Mouse (Mus musculus) kidney, embryonic 14.5 days (tissue): ENCODE measurements around the gene Olfr31. TPM values are rescaled to one million over a fixed set of nuclear protein-coding genes. Genes with fewer than 3 reads are reported as not detected.

Source experiments
- ATAC-seq: fragments of 200-750 bp; cut with Nextera tagmentation; 2 replicates; pipeline ENCODE4 v1.8.0; 2017; ENCODE audit warnings: moderate number of reproducible peaks, mild to moderate bottlenecking, moderate TSS enrichment, moderate library complexity; ENCODE audit not compliant: low FRiP score, low TSS enrichment
- H3K27ac ChIP-seq: fragments of 300-500 bp; sonication (generic); 2 replicates; pipeline ENCODE4 v1.5.1; 2014; ENCODE audit warnings: low read depth, mild to moderate bottlenecking, low read length, moderate library complexity, mixed read lengths
- H3K27me3 ChIP-seq: fragments of 300-500 bp; sonication (generic); 2 replicates; pipeline ENCODE4 v1.6.1; 2014; ENCODE audit warnings: mild to moderate bottlenecking, low read length; ENCODE audit not compliant: control insufficient read depth, insufficient read depth
- H3K36me3 ChIP-seq: fragments of 300-500 bp; sonication (generic); 2 replicates; pipeline ENCODE4 v1.6.1; 2014; ENCODE audit warnings: low read length, mixed read lengths; ENCODE audit not compliant: control insufficient read depth, insufficient read depth
- H3K4me1 ChIP-seq: fragments of 300-500 bp; sonication (generic); 2 replicates; pipeline ENCODE4 v1.6.1; 2014; ENCODE audit warnings: low read length, mixed read lengths; ENCODE audit not compliant: control insufficient read depth, insufficient read depth
- H3K4me2 ChIP-seq: fragments of 300-500 bp; sonication (generic); replicated peaks from 2 replicates; pipeline ENCODE4 v1.6.1; 2014; ENCODE audit warnings: low read depth, mild to moderate bottlenecking, low read length
- H3K4me3 ChIP-seq: fragments of 300-500 bp; sonication (generic); 2 replicates; pipeline ENCODE4 v1.5.1; 2014; ENCODE audit warnings: mild to moderate bottlenecking, low read length
- H3K9ac ChIP-seq: fragments of 300-500 bp; sonication (generic); 2 replicates; pipeline ENCODE4 v1.6.1; 2014; ENCODE audit warnings: low read depth, mild to moderate bottlenecking, low read length, moderate library complexity
- H3K9me3 ChIP-seq: fragments of 300-500 bp; sonication (generic); 2 replicates; pipeline ENCODE4 v1.6.1; 2016; ENCODE audit warnings: low read length; ENCODE audit not compliant: control insufficient read depth
- WGBS: fragments of 180-500 bp; shearing (Covaris S2); extraction: QIAGEN DNeasy Blood & Tissue Kit; methylation state at CpG from one replicate; pipeline ENCODE4 v1.1.7; 2014; 5-methylcytosine and 5-hydroxymethylcytosine counted together
- polyA plus RNA-seq: library from polyadenylated mRNA; unstranded; fragments of >200 nt; fragmentation: Nextera tagmentation; extraction: Ambion mirVana; gene quantifications from 2 replicates; pipeline ENCODE4 v1.2.1, GENCODE M21; 2014

The Olfr31 gene
- polyA plus RNA-seq, 1 experiment from 2014 or later: not detected

DNA sequence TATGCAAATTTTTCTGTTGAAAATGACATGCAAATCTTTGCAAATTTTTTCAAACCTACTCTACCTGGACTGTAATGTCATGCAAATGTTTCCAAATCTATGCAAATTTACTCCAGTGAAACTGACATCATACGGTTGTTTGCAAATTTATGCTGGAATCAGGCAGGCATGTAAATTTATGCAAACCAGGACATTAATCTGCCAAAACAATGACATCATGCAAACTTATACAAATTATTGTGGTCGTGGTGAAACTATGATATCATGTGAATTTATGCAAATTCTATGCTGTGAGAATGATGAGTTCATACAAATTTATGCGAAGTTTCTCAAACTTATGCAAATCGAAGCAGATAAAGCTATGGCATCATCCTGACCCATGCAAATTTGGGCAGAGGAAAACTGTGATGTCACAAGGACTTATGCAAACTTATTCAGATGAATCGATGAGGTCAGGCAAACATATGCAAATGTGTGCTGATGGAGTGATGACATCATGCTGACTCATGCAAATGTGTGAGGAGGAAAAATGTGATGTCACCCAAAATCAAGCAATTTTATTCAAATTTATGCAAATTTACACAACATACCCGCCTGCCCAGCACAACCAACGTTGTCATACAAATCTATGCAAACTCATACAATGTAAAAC, 30.6 kb downstream of the Olfr31 start:
- 96% methylated on average over 7 of the region's 7 CpGs for WGBS
- H3K9ac ChIP-seq: no peak overlapping the region
- no peak for ATAC-seq
- H3K27ac ChIP-seq: no peak overlapping the region
- H3K4me1 ChIP-seq: no peaks in the 10 kb centered on the region
- H3K4me2 ChIP-seq: no peak overlapping the region
- no peaks in the 10 kb centered on the region for H3K36me3 ChIP-seq
- H3K9me3 ChIP-seq: peaks cover 66% of the 10 kb centered on the region
- H3K27me3 ChIP-seq: no peaks in the 10 kb centered on the region
- no peak overlapping the region for H3K4me3 ChIP-seq

DNA sequence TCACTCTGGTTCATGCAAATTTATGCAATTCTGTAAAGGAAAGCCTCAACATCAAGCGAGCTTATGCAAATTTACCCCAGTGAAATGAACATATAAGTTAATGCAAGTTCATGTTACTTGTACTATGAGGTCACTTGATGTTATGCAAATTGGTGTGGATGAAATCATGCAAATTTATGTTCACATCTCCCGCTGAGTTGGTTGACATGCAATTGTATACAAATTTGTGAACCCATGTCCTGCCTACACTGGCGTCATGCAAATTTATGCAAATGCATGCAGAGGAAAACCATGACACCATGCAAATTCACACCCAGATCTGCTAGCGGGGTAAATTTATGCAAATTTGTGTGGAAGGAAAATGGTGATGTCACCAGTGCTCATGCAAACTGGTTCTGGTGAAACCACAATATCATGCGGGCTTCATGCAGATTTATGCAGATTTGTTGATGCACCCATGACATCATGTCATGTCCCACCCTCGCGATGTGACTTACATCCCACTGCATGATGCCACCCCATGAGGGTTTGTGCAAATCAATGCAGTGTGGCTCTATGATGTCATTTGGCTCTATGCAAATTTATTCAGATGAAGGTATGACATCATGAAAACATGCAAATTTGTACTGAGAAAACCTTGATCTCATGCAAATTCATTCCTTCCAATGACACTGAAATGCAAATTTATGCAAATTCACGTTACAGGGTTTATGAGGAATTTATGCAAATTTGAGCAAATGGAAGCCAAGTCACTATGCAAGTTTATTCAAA, 31.3 kb downstream of the Olfr31 start:
- no peak overlapping the region for H3K4me3 ChIP-seq

DNA sequence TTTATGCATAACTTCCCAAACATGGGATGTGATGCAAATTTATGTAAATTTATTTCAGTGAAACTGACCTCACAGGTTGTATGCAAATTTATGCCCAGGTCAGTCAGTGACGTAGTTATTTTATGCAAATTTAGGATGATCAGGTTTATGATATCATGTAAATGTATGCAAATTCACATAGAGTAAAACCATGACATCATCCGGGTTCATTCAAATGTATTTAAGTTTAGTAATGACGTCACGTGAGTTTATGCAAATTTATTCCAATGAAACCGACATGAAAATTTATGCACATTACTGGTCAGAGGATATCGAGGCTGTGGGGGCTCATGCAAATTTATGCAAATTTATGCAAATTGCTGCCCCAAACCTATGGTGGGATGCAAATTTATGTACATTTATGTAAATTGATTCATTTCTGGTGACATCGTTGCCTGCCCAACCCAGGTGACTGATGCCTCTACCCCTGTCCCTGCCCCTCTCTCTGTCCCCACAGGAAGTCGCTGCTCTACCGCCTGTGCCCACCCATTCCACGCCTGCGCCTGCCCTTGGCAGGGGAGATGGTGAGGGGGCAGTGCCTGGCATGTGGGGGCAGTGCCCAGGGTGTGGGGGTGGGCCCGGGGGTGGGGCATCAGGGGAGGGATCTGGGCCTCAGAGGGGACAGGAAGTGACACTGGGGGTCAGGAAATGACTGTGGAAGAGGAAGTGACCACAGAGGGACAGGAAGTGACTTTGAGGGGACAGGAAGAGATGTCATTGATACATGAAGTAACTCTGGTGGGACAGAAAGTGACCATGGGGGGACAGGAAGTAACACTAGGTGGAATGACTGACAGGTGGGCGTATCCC, 32.1 kb downstream of the Olfr31 start:
- no peak overlapping the region for H3K9ac ChIP-seq
- peaks cover 51% of the 10 kb centered on the region for H3K9me3 ChIP-seq
- ATAC-seq: no peak
- no peak overlapping the region for H3K4me2 ChIP-seq
- no peaks in the 10 kb centered on the region for H3K27me3 ChIP-seq
- no peak overlapping the region for H3K27ac ChIP-seq
- 94% methylated on average over 13 of the region's 13 CpGs for WGBS
- no peaks in the 10 kb centered on the region for H3K4me1 ChIP-seq
- no peaks in the 10 kb centered on the region for H3K36me3 ChIP-seq
- H3K4me3 ChIP-seq: no peak overlapping the region

More for the DNA sequence above, 31.3 kb downstream of the Olfr31 start:
- WGBS: 94% methylated on average over 8 of the region's 8 CpGs
- Histone ChIP-seq H3K27ac (no peak overlapping the region), H3K36me3 (no peaks in the 10 kb centered on the region), H3K4me2 (no peak overlapping the region), H3K9me3 (peaks cover 59% of the 10 kb centered on the region), H3K4me1 (no peaks in the 10 kb centered on the region), H3K27me3 (no peaks in the 10 kb centered on the region), H3K9ac (no peak overlapping the region)
- no peak; the same call in 1 of the 2 replicates for ATAC-seq

DNA sequence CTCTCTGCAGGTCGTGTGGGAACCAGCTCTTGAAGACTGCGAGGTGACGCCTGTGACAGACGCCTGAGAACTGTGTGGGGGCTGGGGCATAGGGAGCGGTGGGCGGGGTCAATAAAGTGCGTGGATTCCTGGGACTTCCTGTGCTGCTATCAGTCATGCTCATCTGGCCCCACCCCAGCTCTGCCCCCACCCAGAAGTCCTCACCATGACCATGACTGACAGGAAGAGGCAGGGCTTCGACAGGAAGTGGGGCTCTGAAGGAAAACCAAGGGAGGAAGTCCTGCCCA, 32.7 kb downstream of the Olfr31 start:
- Histone ChIP-seq H3K9ac (no peak overlapping the region), H3K4me1 (no peaks in the 10 kb centered on the region), H3K27me3 (no peaks in the 10 kb centered on the region), H3K4me3 (no peak overlapping the region), H3K36me3 (no peaks in the 10 kb centered on the region), H3K27ac (no peak overlapping the region), H3K4me2 (no peak overlapping the region), H3K9me3 (peaks cover 45% of the 10 kb centered on the region)
- ATAC-seq: peak; percentile 22; the same call in 1 of the 2 replicates
- 92% methylated on average over 8 of the region's 8 CpGs for WGBS

Other genes with a start within 250 kb of the Olfr31 start
- 232 and 248 TPM in 2 replicates for gene Psmd6, start 201.8 kb upstream of the Olfr31 start, polyA plus RNA-seq
- gene Olfr720, start 136.0 kb upstream of the Olfr31 start, polyA plus RNA-seq: not detected in 2 replicates
- gene Il3ra, start 23.4 kb downstream of the Olfr31 start, polyA plus RNA-seq: 4.0 and 4.1 TPM in 2 replicates
- gene Olfr721-ps1, start 78.5 kb downstream of the Olfr31 start, polyA plus RNA-seq: not detected in 2 replicates